Mouse (Mus musculus): ENCODE data around the gene Fam131b. TPM values are rescaled to one million over a fixed set of nuclear protein-coding genes. Genes with fewer than 3 reads are reported as not detected.

The Fam131b gene
- polyA plus RNA-seq, 1 experiment from 2014 or later = 0.21 TPM

- Histone ChIP-seq H3K9ac (ENCODE audit: low read length) (peak within 1 kb of the TSS; percentile 11; the same call in 1 of the 2 replicates), H3K4me3 (ENCODE audit: low read length) (no peak within 1 kb of the TSS), H3K27me3 (ENCODE audit: control insufficient read depth, insufficient read depth, low read length) (no peaks in the 10 kb centered on the region), H3K27ac (ENCODE audit: low read length) (0 out of 2 replicates have a peak within 1 kb of the TSS, but pooled peaks have one; percentile 21), H3K36me3 (ENCODE audit: control insufficient read depth, insufficient read depth) (peaks cover 13% of the 10 kb centered on the region), H3K9me3 (replicated peaks; ENCODE audit: control insufficient read depth, low read length) (no peaks in the 10 kb centered on the region), H3K4me1 (ENCODE audit: control insufficient read depth, insufficient read depth, low read length) (peaks cover 11% of the 10 kb centered on the region), H3K4me2 (ENCODE audit: low read depth, low read length) (no peak within 1 kb of the TSS)
- ATAC-seq (replicated peaks; ENCODE audit: extremely low read depth, insufficient read depth, low FRiP score) = no peak
- WGBS = 53% methylated on average over 4 of the region's 5 CpGs
These were observed 38.0 kb downstream of the Fam131b start, which contains the start of gene Clcn1 for GRCm38 (mm10) chr6:42286448-42286847. Clcn1 (plus strand) TSS chr6:42286685.

GRCm38 (mm10) chr6:42282865-42283528 is 41.4 kb downstream of the Fam131b start:
- WGBS = 53% methylated on average over 5 of the region's 5 CpGs
- no peak; the same call in 1 of the 2 replicates for ATAC-seq (replicated peaks; ENCODE audit: extremely low read depth, insufficient read depth, low FRiP score)
- no peaks in the 10 kb centered on the region for H3K27me3 ChIP-seq (ENCODE audit: control insufficient read depth, insufficient read depth, low read length)
- H3K4me2 ChIP-seq (ENCODE audit: low read depth, low read length) = no peak overlapping the region
- H3K4me3 ChIP-seq (ENCODE audit: low read length) = no peak overlapping the region
- peak overlapping the region; percentile 45 for H3K27ac ChIP-seq (ENCODE audit: low read length)
- H3K36me3 ChIP-seq (ENCODE audit: control insufficient read depth, insufficient read depth) = peaks cover 37% of the 10 kb centered on the region
- no peak overlapping the region for H3K9ac ChIP-seq (ENCODE audit: low read length)
- no peaks in the 10 kb centered on the region for H3K9me3 ChIP-seq (replicated peaks; ENCODE audit: control insufficient read depth, low read length)
- peaks cover 11% of the 10 kb centered on the region for H3K4me1 ChIP-seq (ENCODE audit: control insufficient read depth, insufficient read depth, low read length)

DNA sequence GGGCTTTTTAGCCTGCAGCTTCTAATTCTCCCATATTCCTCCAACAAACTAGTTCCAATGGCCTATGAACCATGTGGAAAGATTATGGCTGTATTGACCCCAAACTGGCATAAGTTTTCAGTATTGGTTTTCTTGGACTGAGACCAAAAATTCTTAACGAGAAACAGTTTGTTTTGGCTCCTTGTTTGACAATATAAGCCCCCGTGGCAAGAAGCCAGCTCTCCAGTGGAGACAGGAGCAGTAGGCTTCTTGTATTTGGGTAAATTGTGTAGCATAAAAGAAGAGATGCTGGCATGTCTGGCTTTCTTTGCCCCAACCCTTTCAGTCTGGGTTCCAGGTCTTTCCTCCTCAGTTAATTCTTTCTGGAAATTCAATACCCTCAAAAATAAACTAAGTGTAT is 48.3 kb downstream of the Fam131b start:
- Histone ChIP-seq H3K9me3 (replicated peaks; ENCODE audit: control insufficient read depth, low read length) (no peaks in the 10 kb centered on the region), H3K4me2 (ENCODE audit: low read depth, low read length) (no peak overlapping the region), H3K27ac (ENCODE audit: low read length) (no peak overlapping the region), H3K27me3 (ENCODE audit: control insufficient read depth, insufficient read depth, low read length) (no peaks in the 10 kb centered on the region), H3K4me1 (ENCODE audit: control insufficient read depth, insufficient read depth, low read length) (peaks cover 2% of the 10 kb centered on the region; the same call in 1 of the 2 replicates), H3K4me3 (ENCODE audit: low read length) (no peak overlapping the region), H3K36me3 (ENCODE audit: control insufficient read depth, insufficient read depth) (peaks cover 74% of the 10 kb centered on the region), H3K9ac (ENCODE audit: low read length) (no peak overlapping the region)
- ATAC-seq (replicated peaks; ENCODE audit: extremely low read depth, insufficient read depth, low FRiP score) = no peak
- WGBS = 54% methylated on average over 2 of the region's 2 CpGs

DNA sequence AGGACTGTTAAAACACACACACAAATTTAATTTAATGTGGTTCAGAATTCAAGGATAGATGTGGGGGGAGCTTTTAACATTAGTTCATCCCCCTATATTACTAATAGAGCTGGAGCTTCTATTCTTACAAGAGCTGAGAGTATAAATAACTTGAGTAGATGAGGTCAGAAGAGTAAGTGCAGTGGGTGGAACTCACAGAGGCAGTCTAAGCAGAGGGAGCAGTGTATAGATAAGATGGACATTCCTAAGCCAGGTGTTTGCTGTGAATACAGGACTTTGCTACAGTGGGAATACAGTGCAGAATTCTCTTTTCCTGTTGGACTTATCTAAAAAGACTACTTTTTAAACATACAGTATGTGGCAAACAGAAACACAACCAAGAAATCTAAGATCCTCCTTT is 53.6 kb downstream of the Fam131b start:
- Histone ChIP-seq H3K9ac (ENCODE audit: low read length) (no peak overlapping the region), H3K27ac (ENCODE audit: low read length) (no peak overlapping the region), H3K4me3 (ENCODE audit: low read length) (no peak overlapping the region), H3K9me3 (replicated peaks; ENCODE audit: control insufficient read depth, low read length) (no peaks in the 10 kb centered on the region), H3K36me3 (ENCODE audit: control insufficient read depth, insufficient read depth) (peaks cover 59% of the 10 kb centered on the region), H3K4me1 (ENCODE audit: control insufficient read depth, insufficient read depth, low read length) (peaks cover 10% of the 10 kb centered on the region; the same call in 1 of the 2 replicates), H3K4me2 (ENCODE audit: low read depth, low read length) (no peak overlapping the region), H3K27me3 (ENCODE audit: control insufficient read depth, insufficient read depth, low read length) (no peaks in the 10 kb centered on the region)
- peak; percentile 64 for ATAC-seq (replicated peaks; ENCODE audit: extremely low read depth, insufficient read depth, low FRiP score)

DNA sequence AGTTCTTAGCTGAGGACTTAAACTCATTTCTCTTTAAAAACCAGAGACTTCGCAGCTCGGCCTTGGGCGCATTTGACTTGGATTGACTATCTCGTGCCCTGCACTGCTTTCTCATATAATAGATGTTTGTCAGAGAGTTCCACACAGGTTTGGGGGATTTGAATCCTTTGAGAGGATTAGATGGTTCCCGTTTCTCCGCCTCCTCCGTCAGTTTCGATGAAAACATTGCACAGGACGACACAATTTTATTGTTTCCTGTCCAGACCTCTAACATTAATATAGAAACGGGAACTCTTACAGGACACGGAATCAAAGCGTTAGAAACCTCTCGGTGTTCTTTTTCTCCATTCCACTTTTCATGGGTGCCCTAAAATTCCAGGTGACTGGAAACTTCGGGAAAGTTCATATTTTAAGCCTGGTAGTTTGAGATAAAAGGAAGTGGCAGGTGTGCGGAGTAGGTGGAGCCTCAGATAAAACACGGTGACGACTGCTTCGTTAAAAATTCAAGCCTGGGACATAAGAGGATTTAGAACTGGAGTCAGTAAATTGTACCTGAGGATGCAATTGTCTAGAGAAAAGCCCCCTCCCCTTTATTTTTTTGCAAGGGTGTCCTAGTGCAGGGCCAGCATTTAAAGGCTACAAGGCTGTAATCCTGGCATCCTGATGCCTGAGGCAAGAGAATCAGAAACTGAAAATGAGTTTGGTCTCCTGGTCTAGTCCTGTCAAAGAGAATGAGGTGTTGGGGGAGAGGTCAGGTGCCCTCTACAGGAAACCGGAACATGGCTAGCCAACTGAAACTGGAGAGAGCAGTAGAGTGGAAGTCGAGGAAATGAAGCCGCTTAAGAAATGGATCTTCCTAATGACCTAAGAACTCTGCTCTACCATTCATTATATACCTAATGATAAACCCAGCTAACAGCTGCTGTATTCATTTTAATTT is 58.8 kb downstream of the Fam131b start:
- H3K27me3 ChIP-seq (ENCODE audit: control insufficient read depth, insufficient read depth, low read length) = no peaks in the 10 kb centered on the region
- peak overlapping the region; percentile 94 for H3K9ac ChIP-seq (ENCODE audit: low read length)
- H3K9me3 ChIP-seq (replicated peaks; ENCODE audit: control insufficient read depth, low read length) = no peaks in the 10 kb centered on the region
- peak overlapping the region; percentile 90 for H3K27ac ChIP-seq (ENCODE audit: low read length)
- peak overlapping the region; percentile 82 for H3K4me3 ChIP-seq (ENCODE audit: low read length)
- H3K4me2 ChIP-seq (ENCODE audit: low read depth, low read length) = peak overlapping the region; percentile 82
- peaks cover 10% of the 10 kb centered on the region; the same call in 1 of the 2 replicates for H3K4me1 ChIP-seq (ENCODE audit: control insufficient read depth, insufficient read depth, low read length)
- under 1% methylated on average over 21 of the region's 21 CpGs for WGBS
- peaks cover 29% of the 10 kb centered on the region for H3K36me3 ChIP-seq (ENCODE audit: control insufficient read depth, insufficient read depth)
- ATAC-seq (replicated peaks; ENCODE audit: extremely low read depth, insufficient read depth, low FRiP score) = no peak

Other genes starting within 250 kb of the Fam131b start
- not detected in 2 replicates for gene Tas2r139, start 183.7 kb downstream of the Fam131b start, polyA plus RNA-seq (2015; fragmentation: Nextera tagmentation; extraction: Ambion mirVana)
- not detected in 2 replicates for gene Tas2r144, start 109.3 kb downstream of the Fam131b start, polyA plus RNA-seq (2015; fragmentation: Nextera tagmentation; extraction: Ambion mirVana)
- gene Gstk1, start 78.7 kb downstream of the Fam131b start, polyA plus RNA-seq (2015; fragmentation: Nextera tagmentation; extraction: Ambion mirVana) = 18.4 and 20.0 TPM in 2 replicates
- gene Tmem139, start 62.7 kb downstream of the Fam131b start, polyA plus RNA-seq (2015; fragmentation: Nextera tagmentation; extraction: Ambion mirVana) = 0.20 and 0.34 TPM in 2 replicates
- gene Casp2, start 59.7 kb downstream of the Fam131b start, polyA plus RNA-seq (2015; fragmentation: Nextera tagmentation; extraction: Ambion mirVana) = 34.3 and 38.7 TPM in 2 replicates
- gene Clcn1, start 38.0 kb downstream of the Fam131b start, polyA plus RNA-seq (2015; fragmentation: Nextera tagmentation; extraction: Ambion mirVana) = 0.34 and 0.45 TPM in 2 replicates
- 152 and 159 TPM in 2 replicates for gene Zyx, start 25.0 kb upstream of the Fam131b start, polyA plus RNA-seq (2015; fragmentation: Nextera tagmentation; extraction: Ambion mirVana)
- gene Epha1, start 48.6 kb upstream of the Fam131b start, polyA plus RNA-seq (2015; fragmentation: Nextera tagmentation; extraction: Ambion mirVana) = 1.9 and 2.9 TPM in 2 replicates
- not detected in 2 replicates for gene Tas2r143, start 75.6 kb upstream of the Fam131b start, polyA plus RNA-seq (2015; fragmentation: Nextera tagmentation; extraction: Ambion mirVana)
- not detected in 2 replicates for gene Tas2r135, start 80.8 kb upstream of the Fam131b start, polyA plus RNA-seq (2015; fragmentation: Nextera tagmentation; extraction: Ambion mirVana)
- gene Tas2r126, start 109.9 kb upstream of the Fam131b start, polyA plus RNA-seq (2015; fragmentation: Nextera tagmentation; extraction: Ambion mirVana) = not detected in 2 replicates
- not detected in 2 replicates for gene Olfr458, start 140.6 kb upstream of the Fam131b start, polyA plus RNA-seq (2015; fragmentation: Nextera tagmentation; extraction: Ambion mirVana)
- not detected in 2 replicates for gene Olfr457, start 151.7 kb upstream of the Fam131b start, polyA plus RNA-seq (2015; fragmentation: Nextera tagmentation; extraction: Ambion mirVana)
- 0.14 and 0.18 TPM in 2 replicates for gene Olfr456, start 162.6 kb upstream of the Fam131b start, polyA plus RNA-seq (2015; fragmentation: Nextera tagmentation; extraction: Ambion mirVana)
- gene Olfr455, start 222.9 kb upstream of the Fam131b start, polyA plus RNA-seq (2015; fragmentation: Nextera tagmentation; extraction: Ambion mirVana) = not detected in 2 replicates

Data from heart, embryonic 16.5 days (tissue).